Mouse (Mus musculus) CH12.LX (cell line): ENCODE data around the gene Pgp.
"Not testable (repeated sequence)": the region's sequence is repeated elsewhere in the genome, so short reads cannot be mapped to it uniquely, and the experiment has no call there.

ENCODE experiments used
- CTCF ChIP-seq, 2 experiments: IDR thresholded peaks in 1 of 2; conservative IDR thresholded peaks in 1 of 2; 2 replicates each; pipeline ENCODE4 v1.5.1; 2011 to 2012; ENCODE audit warnings: low read depth in 2 of 2, low read length in 2 of 2, improper control_type of control experiment in 1 of 2, inconsistent platforms in 1 of 2, mild to moderate bottlenecking in 1 of 2, moderate library complexity in 1 of 2
- E2F4 ChIP-seq: IDR thresholded peaks from 2 replicates; pipeline ENCODE4 v1.6.1; 2011; ENCODE audit warnings: low read depth, low read length, improper control_type of control experiment; ENCODE audit not compliant: insufficient replicate concordance
- EP300 ChIP-seq: IDR thresholded peaks from 2 replicates; pipeline ENCODE4 v1.6.1; 2011; ENCODE audit warnings: low read length, improper control_type of control experiment
- HCFC1 ChIP-seq: IDR thresholded peaks from 2 replicates; pipeline ENCODE4 v1.6.1; 2012; ENCODE audit warnings: low read depth, mild to moderate bottlenecking, inconsistent platforms, low read length, improper control_type of control experiment
- NELFE ChIP-seq: IDR thresholded peaks from 2 replicates; pipeline ENCODE4 v1.6.1; 2011; ENCODE audit warnings: low read depth, low read length, improper control_type of control experiment
- POLR2A ChIP-seq: IDR thresholded peaks from 2 replicates; pipeline ENCODE4 v1.6.1; 2011; ENCODE audit warnings: low read depth, mild to moderate bottlenecking, improper control_type of control experiment, low read length
- SIN3A ChIP-seq: IDR thresholded peaks from 2 replicates; pipeline ENCODE4 v1.6.1; 2012; ENCODE audit warnings: low read length, improper control_type of control experiment, inconsistent platforms
- TCF12 ChIP-seq: IDR thresholded peaks from 2 replicates; pipeline ENCODE4 v1.6.1; 2014; ENCODE audit warnings: low read depth, mild to moderate bottlenecking, inconsistent platforms, low read length, improper control_type of control experiment
- ZKSCAN1 ChIP-seq: IDR thresholded peaks from 2 replicates; pipeline ENCODE4 v1.6.1; 2012; ENCODE audit warnings: low read depth, inconsistent platforms, low read length, improper control_type of control experiment, borderline replicate concordance

DNA sequence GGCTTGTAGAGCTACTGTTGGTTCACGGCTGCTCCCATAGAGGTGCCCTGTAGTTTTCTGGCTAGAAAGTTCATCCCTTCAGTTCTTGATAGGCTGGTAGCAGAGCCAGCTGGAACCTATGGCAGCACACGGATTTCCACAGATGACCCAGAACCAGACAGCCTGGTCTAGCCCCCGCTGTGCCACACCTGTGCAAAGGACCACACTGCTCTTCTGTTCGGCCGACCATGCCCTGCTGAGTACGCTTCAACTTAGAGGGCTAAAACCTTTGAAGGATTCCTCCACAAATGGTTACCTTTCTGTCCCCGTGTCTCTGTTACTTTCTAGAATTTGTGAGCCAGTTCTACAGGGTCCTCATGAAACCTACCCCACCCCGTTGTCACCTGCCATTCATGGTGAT lies 44.9 kb upstream of the Pgp start:
- TF ChIP-seq E2F4; CTCF (conservative IDR thresholded peaks at IDR 0.05 in 1 of 2, IDR thresholded peaks at IDR 0.05 in 1 of 2; ENCODE audit: low read depth in 2 of 2, low read length in 2 of 2); POLR2A; HCFC1; NELFE; ZKSCAN1; SIN3A; EP300; TCF12: not testable (repeated sequence)
